Mouse (Mus musculus): ENCODE data around the gene Gbp7. TPM values are rescaled to one million over a fixed set of nuclear protein-coding genes. Genes with fewer than 3 reads are reported as not detected.
A peak's percentile ranks its signal among the peaks of the same experiment; 100 is the strongest.
"Not testable (repeated sequence)": the region's sequence is repeated elsewhere in the genome, so short reads cannot be mapped to it uniquely, and the experiment has no call there.

Gene Gbp7
- 1 to 10 TPM; 6.4 to 6.7 TPM for total RNA-seq (2021)
- long read RNA-seq, experiment 1, full-length matches to known transcripts, result 2 of 2 reads
- long read RNA-seq, experiment 1, partial matches to known transcripts, result 0 of 2 reads
- long read RNA-seq, experiment 1, other reads (novel, unspliced or antisense), result 0 of 2 reads
- long read RNA-seq, experiment 2, transcript Gbp7-202 (11 exons, 2,497 nt), result major isoform, 7 of 8 reads
- long read RNA-seq, experiment 2, partial matches to known transcripts, result 0 of 8 reads
- long read RNA-seq, experiment 2, other reads (novel, unspliced or antisense), result 1 of 8 reads

DNA sequence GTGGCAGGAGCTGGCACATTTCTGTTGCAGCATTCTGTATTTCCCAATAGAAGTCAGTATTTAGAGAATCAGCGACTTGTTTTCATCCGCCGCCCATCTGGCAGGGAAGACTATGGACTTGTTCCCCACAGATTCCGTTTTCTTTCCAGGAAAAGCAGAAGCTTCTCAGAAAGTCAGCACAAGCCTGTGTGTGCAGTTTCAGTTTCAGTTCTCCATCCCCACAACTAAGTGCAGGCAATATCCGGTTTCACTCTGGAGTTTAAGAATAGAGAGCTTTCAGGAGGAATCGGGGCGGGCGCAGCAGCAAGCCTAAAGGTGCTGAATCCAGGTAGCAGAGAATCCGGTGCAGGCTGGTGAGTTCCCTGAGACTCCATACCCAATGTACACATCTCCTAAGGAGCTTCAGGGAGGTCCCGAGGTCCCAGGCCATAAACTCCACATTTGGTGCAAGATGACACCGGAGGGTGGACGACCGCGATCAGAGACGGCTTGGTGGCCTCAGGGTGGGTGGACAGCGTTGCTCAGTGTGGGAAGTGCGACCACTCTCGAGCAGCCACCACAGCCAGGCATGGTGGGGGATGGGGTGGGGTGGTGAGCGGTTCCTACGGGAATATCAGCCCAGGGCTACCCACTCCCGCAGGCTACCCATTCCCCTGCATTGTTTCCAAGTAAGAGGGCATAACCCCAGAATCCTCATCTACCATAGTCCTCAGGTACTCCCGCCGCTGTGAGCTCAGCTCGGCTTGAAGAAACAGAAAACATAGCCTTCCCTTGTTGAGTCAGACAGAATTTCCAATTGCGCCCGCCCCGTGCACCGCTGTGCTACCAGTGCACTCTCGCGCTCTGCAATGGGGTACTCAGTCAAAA is at the start of gene Gbp7:
Gene Gbp7 (plus strand): TSS at position 256 of the 867 bp plus-strand sequence.
- peak in 1 of 2 experiments; percentile 43 for DNase-seq (ENCODE audit: low spot score in 2 of 2)

DNA sequence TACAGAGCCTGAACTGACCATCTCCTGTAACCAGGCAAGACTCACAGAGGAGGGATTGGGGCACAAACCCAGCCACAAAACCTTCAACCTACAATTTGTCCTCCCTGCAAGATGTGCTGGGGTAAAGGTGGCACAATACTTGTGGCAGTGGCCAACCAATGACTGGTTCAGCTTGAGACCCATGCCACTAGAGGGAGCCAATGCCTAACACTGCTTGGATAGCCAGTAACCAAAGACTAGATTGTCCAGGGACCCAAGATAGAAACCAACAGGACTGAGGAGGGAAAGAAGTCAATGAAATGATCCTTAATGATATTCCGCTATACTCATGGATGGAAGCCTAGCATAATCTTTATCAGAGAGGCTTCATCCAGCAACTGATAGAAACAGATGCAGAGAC is 39.7 kb upstream of the Gbp7 start:
- peak in 1 of 2 experiments; percentile 58 for DNase-seq (ENCODE audit: low spot score in 2 of 2)

GRCm38 (mm10) chr3:142493536-142494061 is 36.5 kb upstream of the Gbp7 start, which contains the start of gene Gbp5:
Gene Gbp5 (plus strand): TSS chr3:142493978.
- DNase-seq (ENCODE audit: low spot score in 2 of 2), result peak in 1 of 2 experiments; percentile 52

- DNase-seq (ENCODE audit: low spot score in 2 of 2), result no peak
Observed at GRCm38 (mm10) chr3:142495146-142495655, 34.9 kb upstream of the Gbp7 start.

DNA sequence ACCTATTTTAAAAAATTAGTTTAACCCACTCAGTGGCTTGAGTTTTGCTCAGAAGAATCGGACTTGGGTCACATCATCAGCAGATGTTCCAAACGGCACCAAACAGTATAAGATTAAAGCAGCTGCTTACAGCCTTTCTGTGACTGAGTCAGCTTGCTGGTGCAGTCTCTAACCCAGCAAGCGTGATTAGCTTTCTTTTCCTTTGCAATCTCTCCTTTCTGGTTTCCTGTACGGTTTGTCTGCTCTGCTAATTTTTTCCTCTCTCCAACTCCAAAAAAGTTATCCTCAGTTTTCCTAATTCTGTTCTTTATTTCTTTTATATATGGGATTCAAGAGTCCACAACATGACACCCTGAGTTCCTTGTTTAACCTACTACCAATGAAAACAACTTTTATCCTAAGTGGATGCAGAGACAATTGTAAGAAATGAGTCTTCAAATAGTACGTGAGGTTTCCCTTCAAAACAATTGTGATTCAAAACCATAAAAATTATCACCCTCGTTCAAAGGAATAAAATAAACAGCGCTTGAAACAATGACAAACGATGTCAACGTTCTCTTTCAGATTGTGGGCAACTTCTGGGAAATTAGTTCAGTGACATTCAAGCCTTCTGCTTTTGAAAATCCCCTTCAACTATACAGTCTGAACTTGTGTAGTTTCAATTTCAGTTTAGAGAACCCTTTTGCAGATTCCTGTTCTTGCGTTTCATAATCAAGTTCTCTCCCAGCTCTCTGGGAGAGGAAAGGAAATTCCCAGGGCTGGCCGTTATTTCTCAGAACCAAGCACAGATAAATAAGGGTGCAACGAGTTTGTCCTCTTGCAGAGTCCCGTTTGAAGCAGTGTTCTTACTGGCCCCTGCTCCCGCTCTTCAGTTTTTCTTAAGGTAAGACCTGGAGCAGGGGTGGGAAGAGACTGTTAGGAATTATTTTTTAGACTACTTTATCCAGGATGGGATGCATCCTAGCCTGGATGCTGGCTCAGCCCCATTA is 33.7 kb upstream of the Gbp7 start:
- no peak for DNase-seq (ENCODE audit: low spot score in 2 of 2)

GRCm38 (mm10) chr3:142497123-142497841 is 32.9 kb upstream of the Gbp7 start:
- no peak for DNase-seq (ENCODE audit: low spot score in 2 of 2)

GRCm38 (mm10) chr3:142498941-142499340 is 31.2 kb upstream of the Gbp7 start:
- DNase-seq (ENCODE audit: low spot score in 2 of 2), result no peak

GRCm38 (mm10) chr3:142528116-142528515 is 2.0 kb upstream of the Gbp7 start:
- no peak for DNase-seq (ENCODE audit: low spot score in 2 of 2)

DNA sequence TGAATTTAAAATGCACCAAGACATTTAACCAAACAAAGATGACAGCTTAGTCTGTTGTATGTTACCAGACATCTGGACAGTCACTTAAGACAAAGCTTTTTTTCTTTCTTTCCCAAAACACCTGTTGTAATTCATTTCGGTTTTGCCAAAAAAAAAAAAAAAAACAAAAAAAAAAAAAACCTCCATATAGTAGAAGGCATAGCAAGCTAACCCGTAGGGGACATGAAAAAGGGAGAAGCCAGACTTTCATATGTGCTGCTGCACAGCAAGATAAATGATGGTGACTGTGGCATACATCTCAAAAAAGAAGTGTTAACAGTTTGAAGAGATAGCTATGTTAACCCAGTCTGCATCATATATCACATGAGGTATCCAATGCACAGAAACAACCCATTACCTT is 545 bp upstream of the Gbp7 start:
- DNase-seq (ENCODE audit: low spot score in 2 of 2), result no peak

DNA sequence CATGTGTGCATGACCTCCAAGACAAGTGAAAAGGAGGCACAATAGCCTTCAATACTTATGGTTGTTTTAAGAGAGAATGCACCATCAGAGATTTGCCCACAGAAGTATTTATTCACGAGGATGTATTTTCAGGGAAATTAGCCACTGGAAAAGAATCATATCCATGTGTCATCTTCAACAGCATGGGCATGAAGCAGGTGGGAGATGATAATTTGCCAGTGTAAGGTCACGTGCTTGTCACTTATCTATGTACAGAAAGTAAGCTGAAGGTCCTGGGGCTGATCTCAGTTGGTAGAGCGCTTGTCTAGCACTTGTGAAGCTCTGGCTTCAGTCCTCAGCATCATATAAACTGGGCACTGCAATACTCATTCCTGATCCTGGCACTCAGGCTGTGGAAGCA is 1.5 kb downstream of the Gbp7 start:
- no peak for DNase-seq (ENCODE audit: low spot score in 2 of 2)

DNA sequence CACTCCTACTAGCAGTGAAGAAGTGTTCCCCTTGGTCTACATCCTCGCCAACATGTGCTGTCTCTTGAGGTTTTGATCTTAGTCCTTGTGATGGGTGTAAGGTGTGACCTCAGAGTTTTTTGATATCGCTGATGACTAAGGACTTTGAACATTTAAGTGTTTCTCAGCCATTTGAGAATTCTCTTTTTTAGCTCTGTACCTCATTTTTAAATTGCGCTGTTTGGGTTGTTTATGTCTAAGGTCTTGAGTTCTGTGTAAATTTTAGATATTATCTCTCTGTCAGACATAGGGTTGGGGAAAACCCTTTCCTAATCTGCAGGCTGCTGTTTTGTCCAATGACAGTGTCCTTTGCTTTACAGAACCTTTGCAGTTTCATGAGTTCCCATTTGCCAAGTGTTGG is 3.0 kb downstream of the Gbp7 start:
- DNase-seq (ENCODE audit: low spot score in 2 of 2), result no peak

DNA sequence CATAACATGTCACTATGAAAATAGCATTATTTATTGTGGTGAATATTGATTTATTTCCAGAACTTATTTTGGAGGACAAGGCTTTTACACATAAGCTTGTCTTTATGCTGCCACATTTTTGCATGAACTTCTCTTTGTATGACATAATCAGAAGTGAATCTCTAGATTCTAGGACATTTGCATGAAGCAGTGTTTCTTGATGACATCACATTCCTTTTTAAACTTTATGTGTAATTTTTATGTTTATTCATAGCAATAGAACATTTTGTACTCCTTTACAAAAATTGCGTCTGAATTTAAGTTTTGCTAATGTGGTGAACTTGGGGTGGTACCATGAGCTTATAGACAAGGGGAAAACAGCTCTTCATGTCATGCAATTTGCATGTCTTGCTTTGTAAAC is 5.5 kb downstream of the Gbp7 start:
- no peak for DNase-seq (ENCODE audit: low spot score in 2 of 2)

- DNase-seq (ENCODE audit: low spot score in 2 of 2), result no peak
Observed at GRCm38 (mm10) chr3:142541391-142541790, 11.2 kb downstream of the Gbp7 start.

DNA sequence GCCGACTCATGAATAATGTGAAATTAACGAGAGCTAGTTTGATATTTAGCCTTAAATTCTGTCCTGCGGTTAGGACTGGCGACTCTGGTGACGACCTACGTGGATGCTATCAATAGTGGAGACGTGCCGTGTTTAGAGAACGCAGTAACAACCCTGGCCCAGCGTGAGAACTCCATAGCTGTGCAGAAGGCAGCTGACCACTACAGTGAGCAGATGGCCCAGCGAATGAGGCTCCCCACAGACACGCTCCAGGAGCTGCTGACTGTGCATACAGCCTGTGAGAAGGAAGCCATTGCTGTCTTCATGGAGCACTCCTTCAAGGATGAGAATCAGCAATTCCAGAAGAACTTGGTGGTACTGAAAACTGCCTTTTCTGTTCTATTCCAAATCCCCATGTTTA is 12.6 kb downstream of the Gbp7 start:
- not testable (repeated sequence) for DNase-seq (ENCODE audit: low spot score in 2 of 2)

DNA sequence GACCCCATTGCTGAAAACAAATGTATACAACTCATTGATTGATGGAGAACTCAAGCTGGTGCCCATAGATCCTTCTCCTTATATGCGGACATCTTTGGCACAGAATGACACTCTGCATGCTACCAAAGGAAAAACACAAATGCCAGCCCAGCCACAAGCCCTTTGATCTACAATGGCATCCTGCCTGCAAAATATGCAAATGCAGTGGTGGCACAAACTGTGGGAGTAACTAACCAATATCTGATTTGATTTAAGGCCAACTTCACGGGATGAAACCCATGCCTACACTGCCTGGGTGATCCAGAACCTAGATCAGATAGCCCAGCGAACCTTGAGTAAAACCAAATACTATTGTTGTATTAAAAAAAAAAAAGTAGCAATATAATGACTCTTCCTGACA is 16.5 kb downstream of the Gbp7 start:
- no peak for DNase-seq (ENCODE audit: low spot score in 2 of 2)

DNA sequence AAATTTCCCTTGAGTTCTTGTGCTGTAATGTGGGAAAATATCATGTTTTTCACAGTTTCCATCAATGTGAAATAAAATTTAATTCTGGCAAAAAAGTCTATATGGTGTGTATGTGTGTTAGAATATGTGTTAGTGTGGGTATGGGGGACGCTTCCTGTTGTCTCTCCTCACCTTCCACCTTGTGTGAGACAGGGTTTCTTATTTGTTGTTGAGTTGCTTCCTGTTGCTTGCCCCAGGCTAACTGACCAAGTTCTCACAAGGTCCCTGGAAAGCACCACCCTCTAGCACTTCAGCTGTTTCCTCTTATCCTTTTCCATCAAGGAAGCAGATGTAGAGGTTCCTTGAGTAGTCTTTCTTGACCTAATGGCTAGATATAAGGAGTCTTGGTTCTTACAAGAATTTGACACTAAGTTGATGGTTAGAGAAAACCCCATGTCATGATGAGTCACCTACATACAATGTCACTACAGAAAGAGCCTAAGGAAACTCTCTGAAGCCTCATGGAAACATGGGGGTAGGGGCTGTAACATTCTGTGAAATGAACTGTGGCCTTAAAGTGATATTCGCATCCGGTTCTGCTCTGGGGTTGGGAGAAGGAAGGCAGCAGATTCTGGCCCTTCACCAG is 20.0 kb downstream of the Gbp7 start:
- DNase-seq (ENCODE audit: low spot score in 2 of 2), result no peak

- DNase-seq (ENCODE audit: low spot score in 2 of 2), result no peak
Observed at GRCm38 (mm10) chr3:142554601-142555000, 24.5 kb downstream of the Gbp7 start.

DNA sequence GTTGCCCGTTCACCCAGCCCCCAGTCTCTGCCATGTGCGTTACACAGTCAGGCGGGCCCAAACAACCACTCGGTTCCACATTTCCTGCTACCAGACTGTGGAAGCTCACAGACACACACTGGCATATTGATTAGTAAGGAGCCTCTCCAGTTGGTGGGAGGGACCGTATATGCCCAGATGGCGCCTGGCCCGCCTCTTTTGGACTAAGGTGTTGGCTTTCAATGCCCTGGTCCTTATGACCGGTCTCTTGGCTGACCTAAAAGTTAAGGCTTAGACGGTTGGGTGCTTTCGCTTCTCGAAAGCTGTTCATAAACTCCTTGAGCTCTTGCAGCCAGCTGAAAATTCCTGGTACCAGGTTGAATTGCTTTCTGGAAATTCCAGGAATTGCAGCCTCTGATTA is 25.5 kb downstream of the Gbp7 start:
- no peak for DNase-seq (ENCODE audit: low spot score in 2 of 2)

GRCm38 (mm10) chr3:142559632-142560228 is 29.6 kb downstream of the Gbp7 start, which contains the start of gene Gbp3:
Gene Gbp3 (plus strand): TSS chr3:142560026.
- DNase-seq (ENCODE audit: low spot score in 2 of 2), result peak in 1 of 2 experiments; percentile 20

Data from gastrocnemius, postnatal 4 days (tissue).